Mouse (Mus musculus): ENCODE results near the gene Myl6b.

GRCm38 (mm10) chr10:128509831-128510230 is 11.3 kb upstream of the Myl6b start:
- no peak for TF ChIP-seq CTCF (IDR thresholded peaks at IDR 0.05; ENCODE audit: control insufficient read depth, insufficient read depth, insufficient replicate concordance, low read depth, low read length)
- no peak for TF ChIP-seq POLR2A (IDR thresholded peaks at IDR 0.05; ENCODE audit: control insufficient read depth, low read depth, low read length)
